Mouse (Mus musculus) C2C12 (cell line): ENCODE results near the gene Cfap299.

ENCODE experiments used
- CTCF ChIP-seq: IDR thresholded peaks from one replicate; pipeline ENCODE4 v1.5.1; 2011; ENCODE audit not compliant: control insufficient read depth, insufficient read depth, insufficient read length
- MAX ChIP-seq: IDR thresholded peaks from one replicate; pipeline ENCODE4 v1.6.1; 2011; ENCODE audit warnings: mild to moderate bottlenecking, control low read depth

GRCm38 (mm10) chr5:98569029-98569513 is 240.0 kb downstream of the Cfap299 start:
- TF ChIP-seq CTCF (no peak), MAX (no peak)
